Mouse (Mus musculus) left cerebral cortex, adult 2 months (tissue): ENCODE data around the gene Mndal. TPM values are rescaled to one million over a fixed set of nuclear protein-coding genes. Genes with fewer than 3 reads are reported as not detected.
"Not testable (repeated sequence)": the region's sequence is repeated elsewhere in the genome, so short reads cannot be mapped to it uniquely, and the experiment has no call there.

Experiments used
- DNase-seq, 2 experiments: peaks; one replicate each; pipeline ENCODE4 v3.0.0; 2021 to 2022; ENCODE audit warnings: low spot score in 2 of 2, mixed read lengths in 1 of 2; ENCODE audit errors: extremely low spot score in 1 of 2
- H3K27ac ChIP-seq: fragments of 200-600 bp; 2 replicates; pipeline ENCODE4 v1.8.1; 2022
- H3K4me3 ChIP-seq: fragments of 200-600 bp; 2 replicates; pipeline ENCODE4 v1.8.1; 2022
- CTCF ChIP-seq: fragments of 200-600 bp; IDR thresholded peaks from 2 replicates; pipeline ENCODE4 v1.8.1; 2022; ENCODE audit warnings: antibody characterized with exemption, mild to moderate bottlenecking, moderate library complexity
- intact Hi-C: fragments of 180-260 bp; cut with DNase I; formaldehyde crosslinking; loops from one replicate; pipeline ENCODE4 v1.15.1; 2025
- total RNA-seq, 2 experiments: library from RNA; stranded (reverse); gene quantifications; 2 replicates each; pipeline ENCODE4 v1.2.3; 2021

Mndal gene
- total RNA-seq, 2 experiments from 2014 or later = 1.5 to 2.3 TPM

DNA sequence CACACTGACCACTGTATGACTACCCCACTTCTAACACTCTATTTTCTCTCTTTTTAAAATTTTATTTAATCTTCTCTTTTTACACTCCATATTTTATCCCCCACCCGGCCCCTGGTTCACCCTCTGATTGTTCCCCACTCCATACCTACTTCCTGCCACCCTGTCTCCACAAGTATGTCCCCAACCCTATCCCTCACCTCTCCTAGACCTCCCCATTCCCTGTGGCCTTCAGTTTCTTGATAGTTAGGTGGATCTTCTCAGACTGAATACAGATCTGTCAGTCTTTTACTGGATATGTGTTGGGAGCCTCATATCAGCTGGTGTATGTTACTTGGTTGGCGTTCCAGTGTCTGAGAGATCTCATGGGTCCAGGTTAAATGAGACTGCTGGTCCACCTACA, 27.7 kb downstream of the Mndal start:
- intact Hi-C loops = no loop called here
- H3K27ac ChIP-seq = no peak overlapping the region
- no peak overlapping the region for H3K4me3 ChIP-seq
- no peak for DNase-seq
- no peak for TF ChIP-seq CTCF

GRCm38 (mm10) chr1:173913256-173913791, 29.0 kb downstream of the Mndal start:
- DNase-seq, H3K4me3 ChIP-seq, intact Hi-C loops: not testable (repeated sequence)

GRCm38 (mm10) chr1:173912548-173913255, 29.6 kb downstream of the Mndal start, which contains the start of gene Ifi211:
TSS of gene Ifi211 (minus strand) at chr1:173913046.
- H3K27ac ChIP-seq, intact Hi-C loops, H3K4me3 ChIP-seq, DNase-seq: not testable (repeated sequence)

More at GRCm38 (mm10) chr1:173913256-173913791, 29.0 kb downstream of the Mndal start:
- not testable (repeated sequence) for H3K27ac ChIP-seq

DNA sequence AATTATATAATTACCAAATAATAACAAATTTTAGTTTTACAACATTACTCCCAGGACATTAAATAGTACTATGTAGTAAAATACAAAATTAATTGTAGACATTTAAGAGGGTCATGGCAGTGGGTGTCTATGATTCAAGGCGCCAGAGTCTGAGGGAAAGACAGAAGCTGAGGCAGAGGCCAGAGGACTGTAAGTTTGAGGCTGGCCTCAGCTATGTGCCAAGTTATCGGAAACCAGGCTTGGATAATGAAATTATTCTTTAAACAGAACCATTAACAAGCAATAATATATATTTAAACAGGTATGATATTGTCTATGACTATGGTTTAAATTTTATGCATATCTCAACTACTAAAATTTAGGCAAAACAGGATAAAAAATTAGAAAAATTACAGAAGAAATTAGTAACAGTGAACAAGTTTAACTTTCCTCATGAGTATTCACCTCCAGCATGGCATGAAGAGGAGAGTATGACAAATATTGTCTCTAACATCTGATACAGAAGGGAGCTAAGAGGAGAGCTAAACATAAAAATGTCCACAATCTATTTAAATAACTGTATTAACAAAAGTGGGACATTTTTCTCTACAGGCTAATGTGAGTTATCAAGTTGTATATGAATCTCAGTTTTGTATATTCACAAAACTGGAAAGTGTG, 30.4 kb downstream of the Mndal start:
- Histone ChIP-seq H3K27ac (no peak overlapping the region), H3K4me3 (no peak overlapping the region)
- TF ChIP-seq CTCF = no peak
- no peak for DNase-seq
- intact Hi-C loops = no loop called here

- H3K4me3 ChIP-seq = not testable (repeated sequence)
These were observed 33.9 kb downstream of the Mndal start for GRCm38 (mm10) chr1:173908390-173908789.

GRCm38 (mm10) chr1:173905885-173906284, 36.4 kb downstream of the Mndal start:
- DNase-seq, H3K27ac ChIP-seq, H3K4me3 ChIP-seq, intact Hi-C loops: not testable (repeated sequence)

More at GRCm38 (mm10) chr1:173908390-173908789, 33.9 kb downstream of the Mndal start:
- intact Hi-C loops, H3K27ac ChIP-seq, DNase-seq: not testable (repeated sequence)

GRCm38 (mm10) chr1:173889741-173890140, 52.5 kb downstream of the Mndal start:
- DNase-seq, H3K27ac ChIP-seq, intact Hi-C loops, H3K4me3 ChIP-seq: not testable (repeated sequence)

GRCm38 (mm10) chr1:173887026-173887787, 55.1 kb downstream of the Mndal start:
- intact Hi-C loops, H3K4me3 ChIP-seq, DNase-seq, H3K27ac ChIP-seq: not testable (repeated sequence)

DNA sequence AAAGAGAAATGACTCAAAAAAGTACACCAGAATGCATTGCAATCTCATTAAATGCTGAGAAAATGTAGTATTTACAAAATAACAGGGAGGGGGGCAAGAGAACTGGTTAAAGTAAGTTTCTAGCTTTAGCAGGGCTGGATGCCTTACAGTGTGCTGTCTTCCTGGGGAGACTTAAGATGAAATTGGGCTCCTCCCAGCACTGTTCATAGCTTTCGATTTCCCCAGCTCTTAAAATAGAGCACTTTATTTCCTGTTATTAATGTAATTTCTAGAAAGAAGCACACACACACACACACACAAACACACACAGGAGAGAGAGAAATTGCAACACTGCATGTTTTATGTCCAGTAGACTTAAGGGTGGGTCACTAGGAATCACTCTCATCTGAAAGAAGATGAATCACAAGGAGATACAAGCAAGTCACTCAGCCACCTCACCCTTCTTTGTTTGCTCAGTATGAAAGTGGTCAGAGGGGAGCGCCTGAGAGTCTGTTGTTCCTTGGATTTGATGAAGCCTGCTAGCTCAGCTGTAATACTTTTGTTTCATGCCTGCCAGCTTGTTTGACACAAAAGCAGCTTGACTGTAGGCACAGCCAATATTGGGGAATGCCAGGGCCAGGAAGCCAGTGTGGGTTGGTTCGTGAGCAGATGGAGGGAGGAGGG, 62.2 kb downstream of the Mndal start:
- H3K4me3 ChIP-seq, intact Hi-C loops, DNase-seq, H3K27ac ChIP-seq: not testable (repeated sequence)

DNA sequence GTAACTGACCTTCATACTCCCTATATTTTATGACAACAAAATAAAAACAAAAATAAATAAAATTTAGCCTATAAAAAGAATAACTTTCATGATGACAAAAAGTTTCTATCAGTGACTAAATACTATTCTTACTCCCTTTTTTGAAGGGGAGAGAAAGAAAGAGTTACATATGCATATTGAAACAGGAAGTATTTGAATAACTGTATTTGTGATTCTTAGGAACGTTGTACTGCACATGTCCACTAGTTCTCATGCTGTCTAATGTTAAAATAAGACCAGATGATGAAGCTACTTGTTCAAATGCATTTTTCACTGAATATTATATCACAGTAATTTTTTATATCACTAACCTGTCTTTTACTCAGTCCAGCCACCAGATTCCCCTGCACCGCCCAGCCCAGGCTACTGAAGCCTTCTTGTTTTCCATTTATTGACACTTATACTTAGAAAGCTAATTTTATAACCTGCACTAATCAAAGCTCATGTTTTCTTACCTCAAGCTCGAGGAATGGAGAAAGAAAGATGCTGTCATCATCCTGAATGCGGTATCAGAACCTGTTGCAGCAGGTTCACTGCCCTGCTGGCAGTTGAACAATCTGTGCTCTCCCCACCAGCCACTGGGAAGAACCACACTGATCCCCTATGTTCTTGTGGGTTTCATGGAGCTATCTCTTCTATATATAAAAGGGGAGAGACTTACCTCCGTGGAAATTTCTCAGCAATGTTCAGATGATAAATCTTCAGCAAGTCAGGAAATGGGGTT, 62.9 kb downstream of the Mndal start:
- H3K4me3 ChIP-seq, H3K27ac ChIP-seq, intact Hi-C loops, DNase-seq: not testable (repeated sequence)

DNA sequence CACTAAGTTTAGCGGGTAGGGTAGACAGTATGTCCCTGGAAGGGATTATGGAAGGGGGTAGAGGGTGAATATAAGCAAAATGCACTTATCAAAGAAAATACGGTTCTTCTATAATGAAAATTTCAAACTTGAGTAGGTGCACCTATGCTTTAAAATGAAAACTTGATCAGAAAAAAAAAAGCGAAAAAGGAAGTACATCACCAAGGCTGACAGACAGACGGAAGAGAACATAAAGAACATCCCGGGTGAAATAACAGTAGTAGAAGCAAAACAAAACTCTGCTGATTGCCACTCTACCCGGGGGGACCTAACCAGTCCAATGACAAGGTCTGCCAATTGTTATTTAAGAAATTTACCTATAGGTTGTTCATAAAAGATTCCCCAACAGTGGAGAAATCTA, 64.0 kb downstream of the Mndal start:
- H3K27ac ChIP-seq, H3K4me3 ChIP-seq, intact Hi-C loops, DNase-seq: not testable (repeated sequence)

DNA sequence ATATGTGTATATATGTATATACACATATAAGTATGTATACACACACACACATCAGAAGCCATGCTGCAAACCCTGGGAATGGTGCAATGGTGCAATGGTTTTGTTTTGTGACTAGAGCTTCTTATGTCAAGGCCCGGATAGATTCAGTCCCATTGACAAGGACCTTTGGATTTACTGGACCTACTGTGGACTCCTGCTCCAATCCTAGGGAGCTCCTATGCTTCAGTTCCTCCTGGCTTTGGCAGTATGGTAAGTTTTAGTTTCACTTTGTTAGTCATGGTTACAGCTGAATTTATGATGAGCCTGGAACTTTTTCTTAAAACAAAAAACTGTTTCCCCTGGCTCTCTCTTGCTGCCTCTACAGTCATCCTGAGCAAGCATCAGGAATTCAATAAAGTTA, 65.2 kb downstream of the Mndal start:
- H3K4me3 ChIP-seq, DNase-seq, H3K27ac ChIP-seq, intact Hi-C loops: not testable (repeated sequence)

DNA sequence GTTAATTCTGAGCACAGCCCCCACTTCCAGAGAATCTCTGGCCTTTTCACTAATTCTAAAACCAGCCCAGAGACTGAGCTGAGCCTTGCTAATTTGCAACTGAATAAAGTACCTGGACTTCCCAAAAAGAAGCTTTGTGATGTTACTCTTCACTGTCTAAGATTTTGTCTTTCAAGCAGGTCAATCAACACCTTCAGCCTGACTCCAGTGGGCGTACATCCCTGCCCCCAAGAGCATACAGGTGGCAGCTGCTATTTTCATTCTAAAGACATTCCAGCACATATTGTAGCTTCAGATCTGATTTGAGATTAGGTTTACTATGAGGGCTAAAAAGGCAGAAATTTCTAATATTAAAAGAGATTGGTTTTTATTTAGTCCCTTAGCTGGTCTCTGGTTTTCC, 73.7 kb downstream of the Mndal start:
- H3K27ac ChIP-seq, intact Hi-C loops, H3K4me3 ChIP-seq, DNase-seq: not testable (repeated sequence)
